Mouse (Mus musculus): ENCODE data around the gene Lime1. TPM values are rescaled to one million over a fixed set of nuclear protein-coding genes. Genes with fewer than 3 reads are reported as not detected.

Gene Lime1
- polyA plus RNA-seq, 1 experiment from 2014 or later = 23.9 TPM

GRCm38 (mm10) chr2:181420903-181421638 lies 41.2 kb downstream of the Lime1 start:
- WGBS = 81% methylated on average over 4 of the region's 4 CpGs

GRCm38 (mm10) chr2:181423834-181424233 lies 44.0 kb downstream of the Lime1 start:
- no peaks in the 10 kb centered on the region for H3K27me3 ChIP-seq (ENCODE audit: control insufficient read depth, insufficient read depth, low read length)
- H3K27ac ChIP-seq (ENCODE audit: low read depth, low read length) = no peak overlapping the region
- H3K4me3 ChIP-seq (ENCODE audit: low read depth, low read length) = no peak overlapping the region
- H3K9ac ChIP-seq (ENCODE audit: low read length) = no peak overlapping the region
- H3K4me2 ChIP-seq (ENCODE audit: low read depth) = no peak overlapping the region
- H3K36me3 ChIP-seq (ENCODE audit: control insufficient read depth, insufficient read depth, low read length) = peaks cover 3% of the 10 kb centered on the region; the same call in 1 of the 2 replicates
- H3K4me1 ChIP-seq (ENCODE audit: control insufficient read depth, insufficient read depth, low read length) = no peaks in the 10 kb centered on the region
- ATAC-seq (ENCODE audit: insufficient read depth, low FRiP score, low TSS enrichment) (no peak), DNase-seq (ENCODE audit: low spot score) (no peak)
- 96% methylated on average over 9 of the region's 9 CpGs for WGBS
- no peaks in the 10 kb centered on the region for H3K9me3 ChIP-seq (ENCODE audit: control insufficient read depth, low read length)

More at GRCm38 (mm10) chr2:181420903-181421638, 41.2 kb downstream of the Lime1 start:
- DNase-seq (ENCODE audit: low spot score) (no peak), ATAC-seq (ENCODE audit: insufficient read depth, low FRiP score, low TSS enrichment) (no peak)
- H3K4me2 ChIP-seq (ENCODE audit: low read depth) = no peak overlapping the region
- no peaks in the 10 kb centered on the region for H3K27me3 ChIP-seq (ENCODE audit: control insufficient read depth, insufficient read depth, low read length)
- no peaks in the 10 kb centered on the region for H3K9me3 ChIP-seq (ENCODE audit: control insufficient read depth, low read length)
- H3K9ac ChIP-seq (ENCODE audit: low read length) = no peak overlapping the region
- no peak overlapping the region for H3K27ac ChIP-seq (ENCODE audit: low read depth, low read length)
- H3K4me3 ChIP-seq (ENCODE audit: low read depth, low read length) = no peak overlapping the region
- peaks cover 3% of the 10 kb centered on the region; the same call in 1 of the 2 replicates for H3K36me3 ChIP-seq (ENCODE audit: control insufficient read depth, insufficient read depth, low read length)
- no peaks in the 10 kb centered on the region for H3K4me1 ChIP-seq (ENCODE audit: control insufficient read depth, insufficient read depth, low read length)

Other genes with a start within 250 kb of the Lime1 start
- 16.0 and 17.1 TPM in 2 replicates for gene Kcnq2, start 244.8 kb upstream of the Lime1 start, polyA plus RNA-seq (2014; fragmentation: Nextera tagmentation; extraction: Ambion mirVana)
- 0.92 and 0.93 TPM in 2 replicates for gene Eef1a2, start 223.1 kb upstream of the Lime1 start, polyA plus RNA-seq (2014; fragmentation: Nextera tagmentation; extraction: Ambion mirVana)
- 402 and 413 TPM in 2 replicates for gene Ppdpf, start 192.8 kb upstream of the Lime1 start, polyA plus RNA-seq (2014; fragmentation: Nextera tagmentation; extraction: Ambion mirVana)
- gene Ptk6, start 177.3 kb upstream of the Lime1 start, polyA plus RNA-seq (2014; fragmentation: Nextera tagmentation; extraction: Ambion mirVana) = not detected in 2 replicates
- gene Srms, start 166.9 kb upstream of the Lime1 start, polyA plus RNA-seq (2014; fragmentation: Nextera tagmentation; extraction: Ambion mirVana) = 0.12 TPM in 1 of 2 replicates, not detected in the other
- 0.28 TPM in 1 of 2 replicates, not detected in the other for gene Fndc11, start 160.1 kb upstream of the Lime1 start, polyA plus RNA-seq (2014; fragmentation: Nextera tagmentation; extraction: Ambion mirVana)
- 0.64 and 0.68 TPM in 2 replicates for gene Helz2, start 138.1 kb upstream of the Lime1 start, polyA plus RNA-seq (2014; fragmentation: Nextera tagmentation; extraction: Ambion mirVana)
- gene Gmeb2, start 92.0 kb upstream of the Lime1 start, polyA plus RNA-seq (2014; fragmentation: Nextera tagmentation; extraction: Ambion mirVana) = 21.6 and 21.9 TPM in 2 replicates
- gene Stmn3, start 65.6 kb upstream of the Lime1 start, polyA plus RNA-seq (2014; fragmentation: Nextera tagmentation; extraction: Ambion mirVana) = 391 and 430 TPM in 2 replicates
- gene Rtel1, start 60.3 kb upstream of the Lime1 start, polyA plus RNA-seq (2014; fragmentation: Nextera tagmentation; extraction: Ambion mirVana) = 53.7 and 61.8 TPM in 2 replicates
- gene Zgpat, start 15.2 kb upstream of the Lime1 start, polyA plus RNA-seq (2014; fragmentation: Nextera tagmentation; extraction: Ambion mirVana) = 44.5 and 46.4 TPM in 2 replicates
- 63.3 and 69.8 TPM in 2 replicates for gene Arfrp1, start 14.7 kb upstream of the Lime1 start, polyA plus RNA-seq (2014; fragmentation: Nextera tagmentation; extraction: Ambion mirVana)
- 20.2 and 21.9 TPM in 2 replicates for gene Zbtb46, start 79.3 kb downstream of the Lime1 start, polyA plus RNA-seq (2014; fragmentation: Nextera tagmentation; extraction: Ambion mirVana)
- 0.22 TPM in 1 of 2 replicates, not detected in the other for gene Abhd16b, start 113.1 kb downstream of the Lime1 start, polyA plus RNA-seq (2014; fragmentation: Nextera tagmentation; extraction: Ambion mirVana)
- 141 and 142 TPM in 2 replicates for gene Tpd52l2, start 117.1 kb downstream of the Lime1 start, polyA plus RNA-seq (2014; fragmentation: Nextera tagmentation; extraction: Ambion mirVana)
- gene Dnajc5, start 140.4 kb downstream of the Lime1 start, polyA plus RNA-seq (2014; fragmentation: Nextera tagmentation; extraction: Ambion mirVana) = 107 and 120 TPM in 2 replicates
- 51.8 and 52.2 TPM in 2 replicates for gene Uckl1, start 204.8 kb downstream of the Lime1 start, polyA plus RNA-seq (2014; fragmentation: Nextera tagmentation; extraction: Ambion mirVana)
- gene Prpf6, start 211.8 kb downstream of the Lime1 start, polyA plus RNA-seq (2014; fragmentation: Nextera tagmentation; extraction: Ambion mirVana) = 74.8 and 85.1 TPM in 2 replicates
- 38.1 and 39.5 TPM in 2 replicates for gene Zfp512b, start 212.7 kb downstream of the Lime1 start, polyA plus RNA-seq (2014; fragmentation: Nextera tagmentation; extraction: Ambion mirVana)
- 74.6 and 90.1 TPM in 2 replicates for gene Samd10, start 219.1 kb downstream of the Lime1 start, polyA plus RNA-seq (2014; fragmentation: Nextera tagmentation; extraction: Ambion mirVana)

All from neural tube, embryonic 11.5 days (tissue).